Mouse (Mus musculus) ES-E14 (cell line): ENCODE measurements around the gene Zfp512b.

ENCODE experiments used
- CHD2 ChIP-seq: IDR thresholded peaks from 2 replicates; pipeline ENCODE4 v1.6.1; 2014; ENCODE audit warnings: mild to moderate bottlenecking, low read depth, low read length, inconsistent platforms
- HCFC1 ChIP-seq: IDR thresholded peaks from 2 replicates; pipeline ENCODE4 v1.6.1; 2012; ENCODE audit warnings: low read length, inconsistent platforms, borderline replicate concordance; ENCODE audit not compliant: insufficient read depth
- ZNF384 ChIP-seq: IDR thresholded peaks from 2 replicates; pipeline ENCODE4 v1.6.1; 2012; ENCODE audit warnings: low read depth, low read length, inconsistent platforms

DNA sequence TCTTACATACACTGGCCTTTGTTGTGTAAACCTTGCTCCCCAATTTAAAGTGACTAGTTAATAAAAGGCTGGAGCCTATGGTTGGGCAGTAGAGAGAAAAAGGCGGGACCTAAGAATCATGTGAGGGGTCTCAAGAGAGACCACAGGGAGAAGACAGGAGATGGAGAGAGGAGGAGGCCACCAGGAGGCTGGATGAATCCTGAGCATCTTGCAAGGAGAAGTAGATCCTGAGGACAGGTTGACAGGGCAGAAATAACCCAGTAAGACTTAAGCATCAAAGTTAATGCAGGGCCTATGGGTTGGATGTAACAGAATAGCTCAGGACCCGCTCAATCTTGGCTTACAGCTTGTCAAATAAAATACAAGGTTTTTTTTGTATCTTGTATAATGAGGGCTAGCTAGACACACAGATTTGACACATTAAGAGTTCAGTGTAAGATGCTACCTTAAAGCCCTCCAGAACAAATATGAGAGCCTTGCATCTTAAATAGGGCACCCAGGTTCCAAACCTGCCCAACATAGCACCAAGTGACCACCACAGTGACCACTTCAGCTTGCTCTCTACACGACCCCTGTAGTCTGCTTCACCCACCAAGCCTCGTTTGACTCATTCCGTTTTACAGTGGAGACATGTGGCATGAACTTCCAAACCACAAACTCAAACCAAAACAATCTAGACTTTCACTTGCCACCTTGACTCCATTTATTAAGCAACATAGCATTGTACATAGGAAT, 26.3 kb upstream of the Zfp512b start:
- no peak for TF ChIP-seq CHD2
- TF ChIP-seq ZNF384: no peak
- TF ChIP-seq HCFC1: no peak
